Mouse (Mus musculus): Measurements from ENCODE around the gene Pde2a. TPM values are rescaled to one million over a fixed set of nuclear protein-coding genes. Genes with fewer than 3 reads are reported as not detected.

The Pde2a gene
- total and polyA plus RNA-seq, 3 experiments: 0.11 to 0.62 TPM; not detected in 1

- no peaks in the 10 kb centered on the region for H3K9me3 ChIP-seq (replicated peaks; ENCODE audit: insufficient read depth, low read length)
- H3K4me1 ChIP-seq (ENCODE audit: control insufficient read depth in 1 of 2, insufficient read depth in 2 of 2, low read length in 2 of 2): no peaks in the 10 kb centered on the region
These were observed 27.6 kb upstream of the Pde2a start for GRCm38 (mm10) chr7:101393694-101394504.

GRCm38 (mm10) chr7:101394569-101394968 lies 26.9 kb upstream of the Pde2a start:
- H3K27me3 ChIP-seq (ENCODE audit: control insufficient read depth in 1 of 2, insufficient read depth in 2 of 2, low read length in 2 of 2): no peaks in the 10 kb centered on the region
- H3K9me3 ChIP-seq (replicated peaks; ENCODE audit: insufficient read depth, low read length): no peaks in the 10 kb centered on the region
- H3K9ac ChIP-seq (ENCODE audit: control insufficient read depth, low read depth, low read length, poor library complexity, severe bottlenecking): no peak overlapping the region
- no peak overlapping the region for H3K27ac ChIP-seq (ENCODE audit: control insufficient read depth, low read depth, low read length)
- H3K36me3 ChIP-seq (ENCODE audit: control insufficient read depth in 1 of 2, insufficient read depth in 2 of 2, low read length in 2 of 2): no peaks in the 10 kb centered on the region; a peak in 1 of 4 replicates
- H3K4me1 ChIP-seq (ENCODE audit: control insufficient read depth in 1 of 2, insufficient read depth in 2 of 2, low read length in 2 of 2): no peaks in the 10 kb centered on the region
- H3K4me3 ChIP-seq (ENCODE audit: control insufficient read depth in 1 of 2, insufficient read depth in 1 of 2, low read depth in 2 of 2, low read length in 2 of 2): no peak overlapping the region
- no peaks in the 10 kb centered on the region for H3K79me2 ChIP-seq (ENCODE audit: control insufficient read depth, insufficient read depth, low read length, poor library complexity)
- TF ChIP-seq ZKSCAN1 (IDR thresholded peaks at IDR 0.05; ENCODE audit: low read depth, low read length) (no peak), ETS1 (IDR thresholded peaks at IDR 0.05; ENCODE audit: low read depth, low read length) (no peak), HCFC1 (IDR thresholded peaks at IDR 0.05; ENCODE audit: low read depth, low read length) (no peak), ZC3H11A (IDR thresholded peaks at IDR 0.05; ENCODE audit: low read depth, low read length) (no peak), ZMIZ1 (IDR thresholded peaks at IDR 0.05; ENCODE audit: low read depth, low read length) (no peak), MEF2A (IDR thresholded peaks at IDR 0.05; ENCODE audit: extremely low read depth, insufficient replicate concordance, low read depth, low read length, poor library complexity, severe bottlenecking) (no peak), GABPA (IDR thresholded peaks at IDR 0.05; ENCODE audit: low read depth, low read length) (no peak), MYB (IDR thresholded peaks at IDR 0.05; ENCODE audit: low read depth, low read length) (no peak), JUND (IDR thresholded peaks at IDR 0.05; ENCODE audit: low read depth, low read length) (no peak), USF2 (IDR thresholded peaks at IDR 0.05; ENCODE audit: borderline replicate concordance in 1 of 2, insufficient read depth in 1 of 2, low read depth in 1 of 2, low read length in 2 of 2) (no peak), SMC3 (IDR thresholded peaks at IDR 0.05; ENCODE audit: low read depth, low read length) (no peak), MAX (IDR thresholded peaks at IDR 0.05; ENCODE audit: low read length) (no peak), USF1 (IDR thresholded peaks at IDR 0.05; ENCODE audit: low read depth, low read length) (no peak), UBTF (IDR thresholded peaks at IDR 0.05; ENCODE audit: borderline replicate concordance, insufficient read depth, low read depth, low read length) (no peak), CHD1 (IDR thresholded peaks at IDR 0.05; ENCODE audit: low read depth, low read length) (no peak), MXI1 (IDR thresholded peaks at IDR 0.05; ENCODE audit: low read depth, low read length) (no peak), CHD2 (IDR thresholded peaks at IDR 0.05; ENCODE audit: low read length) (no peak)
- no peak for DNase-seq (ENCODE audit: low read depth, low spot score)

More at GRCm38 (mm10) chr7:101393694-101394504, 27.6 kb upstream of the Pde2a start:
- DNase-seq (ENCODE audit: low read depth, low spot score): no peak
- TF ChIP-seq JUND (IDR thresholded peaks at IDR 0.05; ENCODE audit: low read depth, low read length): no peak
- no peak overlapping the region for H3K27ac ChIP-seq (ENCODE audit: control insufficient read depth, low read depth, low read length)
- no peaks in the 10 kb centered on the region; a peak in 1 of 4 replicates for H3K36me3 ChIP-seq (ENCODE audit: control insufficient read depth in 1 of 2, insufficient read depth in 2 of 2, low read length in 2 of 2)
- H3K9ac ChIP-seq (ENCODE audit: control insufficient read depth, low read depth, low read length, poor library complexity, severe bottlenecking): no peak overlapping the region
- H3K4me3 ChIP-seq (ENCODE audit: control insufficient read depth in 1 of 2, insufficient read depth in 1 of 2, low read depth in 2 of 2, low read length in 2 of 2): no peak overlapping the region
- H3K27me3 ChIP-seq (ENCODE audit: control insufficient read depth in 1 of 2, insufficient read depth in 2 of 2, low read length in 2 of 2): no peaks in the 10 kb centered on the region
- H3K79me2 ChIP-seq (ENCODE audit: control insufficient read depth, insufficient read depth, low read length, poor library complexity): no peaks in the 10 kb centered on the region

All from MEL (cell line).